Mouse (Mus musculus) right cerebral cortex, postnatal 4 days (tissue): ENCODE measurements around the gene Kif21a.

Experiments
- DNase-seq: peaks from one replicate; pipeline ENCODE4 v3.0.0-alpha.2; 2022

Kif21a gene

GRCm38 (mm10) chr15:90929043-90929442 lies 120.7 kb downstream of the Kif21a start:
- peak; percentile 37 for DNase-seq

GRCm38 (mm10) chr15:90896480-90896879 lies 153.3 kb downstream of the Kif21a start:
- no peak for DNase-seq

DNA sequence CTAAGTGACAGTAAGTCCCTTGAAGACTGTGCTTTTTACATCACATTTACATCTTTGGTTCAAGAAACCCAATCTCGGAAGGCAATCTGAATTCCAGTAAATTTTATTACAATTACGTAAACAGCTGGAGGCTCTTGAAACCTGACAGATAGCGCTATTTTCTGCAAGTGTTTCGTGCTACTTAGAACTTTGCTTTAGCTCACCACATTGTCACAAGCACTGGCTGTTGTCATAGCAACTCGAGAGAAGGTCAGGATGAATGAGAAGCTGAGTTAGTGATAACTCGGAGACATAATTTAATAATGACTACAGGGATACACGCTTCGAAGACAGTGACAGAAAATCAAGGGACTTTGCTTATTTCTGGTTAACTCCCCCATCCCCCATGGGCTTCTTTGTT lies 162.3 kb downstream of the Kif21a start:
- DNase-seq: no peak
